Mouse (Mus musculus): ENCODE measurements at regions not wholly inside any gene's neighbourhood (a gene's known extent, or its start where the extent isn't known, plus 50 kb on each side); places are given as distances from the start of the nearest gene placed in this dataset.

- Histone ChIP-seq H3K27me3 (peaks cover 10% of the 10 kb centered on the region), H3K9ac (no peak overlapping the region), H3K4me1 (peaks cover 10% of the 10 kb centered on the region), H3K27ac (no peak overlapping the region), H3K4me3 (no peak overlapping the region), H3K9me3 (replicated peaks) (no peaks in the 10 kb centered on the region), H3K36me3 (no peaks in the 10 kb centered on the region), H3K4me2 (replicated peaks) (no peak overlapping the region)
- WGBS: 92% methylated on average over 10 of the region's 10 CpGs
- ATAC-seq (ENCODE audit: low FRiP score): no peak
Measured at GRCm38 (mm10) chr17:85780477-85780876, 92.4 kb upstream of the Six2 start.

DNA sequence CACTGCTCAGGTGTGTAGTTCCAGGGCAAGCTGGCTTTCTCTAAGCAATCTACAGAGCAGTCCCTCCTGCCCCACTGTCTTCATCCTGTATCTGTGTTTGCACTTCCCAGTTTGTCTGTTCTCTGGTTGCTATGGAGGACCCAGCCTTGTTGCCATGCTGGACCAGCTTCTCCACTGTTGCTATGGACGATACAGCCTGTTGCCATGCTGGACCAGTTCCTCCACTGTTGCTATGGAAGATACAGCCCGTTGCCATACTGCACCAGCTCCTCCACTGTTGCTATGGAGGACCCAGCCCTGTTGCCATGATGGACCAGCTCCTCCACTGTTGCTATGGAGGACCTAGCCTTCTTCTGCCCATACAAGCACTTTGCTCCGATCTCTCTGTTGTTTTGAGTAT, 88.8 kb upstream of the Six2 start:
- Histone ChIP-seq H3K9me3 (replicated peaks) (no peaks in the 10 kb centered on the region), H3K4me2 (replicated peaks) (no peak overlapping the region)
- WGBS: 61% methylated on average over 3 of the region's 3 CpGs

GRCm38 (mm10) chr17:85768341-85768740, 80.3 kb upstream of the Six2 start:
- Histone ChIP-seq H3K4me3 (no peak overlapping the region), H3K9me3 (replicated peaks) (no peaks in the 10 kb centered on the region), H3K4me2 (replicated peaks) (no peak overlapping the region), H3K36me3 (no peaks in the 10 kb centered on the region), H3K9ac (no peak overlapping the region), H3K4me1 (peaks cover 11% of the 10 kb centered on the region), H3K27ac (no peak overlapping the region), H3K27me3 (no peaks in the 10 kb centered on the region)
- WGBS: 88% methylated on average over 10 of the region's 10 CpGs
- no peak for ATAC-seq (ENCODE audit: low FRiP score)

More for the DNA sequence above, 88.8 kb upstream of the Six2 start:
- H3K27me3 ChIP-seq: peaks cover 10% of the 10 kb centered on the region
- H3K27ac ChIP-seq: no peak overlapping the region
- no peak overlapping the region for H3K9ac ChIP-seq
- no peaks in the 10 kb centered on the region for H3K36me3 ChIP-seq
- no peak for ATAC-seq (ENCODE audit: low FRiP score)
- H3K4me1 ChIP-seq: peaks cover 9% of the 10 kb centered on the region
- H3K4me3 ChIP-seq: no peak overlapping the region

DNA sequence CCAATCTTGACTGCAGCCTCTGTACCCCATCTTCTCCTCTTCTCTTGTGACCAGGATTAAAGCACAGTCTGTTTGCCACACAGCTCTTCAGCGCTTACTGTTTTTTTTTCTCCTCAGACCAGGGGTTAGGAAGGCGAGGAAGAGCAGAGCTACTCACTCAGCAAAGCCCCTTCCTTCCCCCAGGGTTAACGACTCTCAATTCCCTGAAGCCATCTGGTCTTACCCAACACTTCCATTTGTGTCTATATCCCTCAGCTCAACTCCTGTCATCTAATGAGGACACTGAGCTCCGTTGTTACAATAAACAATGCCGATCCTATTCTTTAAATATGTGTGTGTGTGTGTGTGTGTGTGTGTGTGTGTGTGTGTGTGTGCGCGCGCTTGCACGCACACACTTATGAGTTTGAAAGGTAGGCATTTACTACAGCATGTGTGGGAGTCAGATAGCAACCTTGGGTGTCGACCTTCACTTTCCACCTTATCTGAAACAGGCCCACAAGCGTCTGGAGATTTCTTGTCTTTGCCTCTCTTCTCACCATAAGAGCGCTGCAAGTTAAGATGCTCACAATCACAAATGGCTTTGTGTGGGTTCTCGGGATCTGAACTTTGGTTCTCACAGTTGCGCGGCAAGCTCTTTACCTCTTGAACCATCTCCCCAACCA, 79.3 kb upstream of the Six2 start:
- Histone ChIP-seq H3K36me3 (no peaks in the 10 kb centered on the region), H3K4me2 (replicated peaks) (no peak overlapping the region), H3K9ac (no peak overlapping the region), H3K27me3 (no peaks in the 10 kb centered on the region), H3K4me1 (peaks cover 11% of the 10 kb centered on the region), H3K4me3 (no peak overlapping the region), H3K27ac (no peak overlapping the region), H3K9me3 (replicated peaks) (peaks cover 9% of the 10 kb centered on the region; the same call in 1 of the 2 replicates)
- 78% methylated on average over 15 of the region's 15 CpGs for WGBS
- ATAC-seq (ENCODE audit: low FRiP score): no peak

GRCm38 (mm10) chr17:85766556-85766955, 78.5 kb upstream of the Six2 start:
- no peak for ATAC-seq (ENCODE audit: low FRiP score)
- no peak overlapping the region for H3K9ac ChIP-seq
- WGBS: 9% methylated on average over 5 of the region's 5 CpGs
- H3K36me3 ChIP-seq: no peaks in the 10 kb centered on the region
- H3K4me1 ChIP-seq: peaks cover 11% of the 10 kb centered on the region
- no peaks in the 10 kb centered on the region for H3K27me3 ChIP-seq
- no peak overlapping the region for H3K27ac ChIP-seq
- no peak overlapping the region for H3K4me3 ChIP-seq
- no peak overlapping the region for H3K4me2 ChIP-seq (replicated peaks)
- peaks cover 14% of the 10 kb centered on the region; the same call in 1 of the 2 replicates for H3K9me3 ChIP-seq (replicated peaks)

DNA sequence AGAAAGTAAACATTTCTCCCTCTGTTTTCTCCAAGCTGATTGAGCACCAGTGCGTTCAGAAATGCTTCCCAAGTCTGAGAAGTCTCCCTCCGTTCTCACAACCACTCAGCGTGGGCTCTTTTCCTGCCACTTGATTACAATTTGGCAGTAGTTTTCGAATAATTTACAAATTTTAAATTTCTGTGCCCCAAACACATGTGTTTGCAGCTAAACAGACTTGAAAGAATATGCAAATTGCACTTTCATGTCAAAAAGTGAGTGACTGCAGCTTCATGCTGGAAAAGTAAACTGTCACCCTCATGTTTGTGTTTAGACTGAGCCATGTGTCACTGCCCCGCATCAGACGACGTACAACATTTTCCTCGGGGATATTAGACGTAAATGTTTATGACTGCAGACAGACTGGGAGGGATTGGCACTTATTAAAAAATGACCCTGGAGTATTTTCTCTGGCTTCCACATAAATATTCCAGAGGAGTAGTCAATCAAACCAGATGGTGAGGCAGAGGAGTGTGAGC, 70.6 kb upstream of the Six2 start:
- peaks cover 16% of the 10 kb centered on the region; the same call in 1 of the 2 replicates for H3K9me3 ChIP-seq (replicated peaks)
- no peaks in the 10 kb centered on the region for H3K27me3 ChIP-seq
- H3K9ac ChIP-seq: no peak overlapping the region
- H3K4me2 ChIP-seq (replicated peaks): no peak overlapping the region
- no peaks in the 10 kb centered on the region for H3K4me1 ChIP-seq
- no peak overlapping the region for H3K27ac ChIP-seq
- no peak overlapping the region for H3K4me3 ChIP-seq
- ATAC-seq (ENCODE audit: low FRiP score): no peak
- no peaks in the 10 kb centered on the region for H3K36me3 ChIP-seq
- WGBS: 52% methylated on average over 9 of the region's 9 CpGs

- Histone ChIP-seq H3K9ac (no peak overlapping the region), H3K9me3 (replicated peaks) (peaks cover 14% of the 10 kb centered on the region), H3K4me3 (no peak overlapping the region), H3K27ac (no peak overlapping the region), H3K4me2 (replicated peaks) (no peak overlapping the region), H3K4me1 (no peaks in the 10 kb centered on the region), H3K27me3 (peaks cover 4% of the 10 kb centered on the region; the same call in 1 of the 2 replicates), H3K36me3 (no peaks in the 10 kb centered on the region)
- 88% methylated on average over 1 of the region's 1 CpGs for WGBS
- no peak for ATAC-seq (ENCODE audit: low FRiP score)
Measured at GRCm38 (mm10) chr17:85757647-85758046, 69.6 kb upstream of the Six2 start.

- Histone ChIP-seq H3K4me3 (no peak overlapping the region), H3K36me3 (no peaks in the 10 kb centered on the region), H3K4me2 (replicated peaks) (no peak overlapping the region), H3K9me3 (replicated peaks) (peaks cover 4% of the 10 kb centered on the region; the same call in 1 of the 2 replicates), H3K9ac (no peak overlapping the region), H3K27ac (no peak overlapping the region), H3K27me3 (peaks cover 8% of the 10 kb centered on the region), H3K4me1 (no peaks in the 10 kb centered on the region)
- WGBS: 73% methylated on average over 2 of the region's 2 CpGs
- ATAC-seq (ENCODE audit: low FRiP score): no peak
Measured at GRCm38 (mm10) chr17:85755557-85755956, 67.5 kb upstream of the Six2 start.

GRCm38 (mm10) chr17:85748649-85749081, 60.6 kb upstream of the Six2 start:
- ATAC-seq (ENCODE audit: low FRiP score): peak; percentile 94
- Histone ChIP-seq H3K27ac (peak overlapping the region; percentile 36), H3K9ac (no peak overlapping the region)

DNA sequence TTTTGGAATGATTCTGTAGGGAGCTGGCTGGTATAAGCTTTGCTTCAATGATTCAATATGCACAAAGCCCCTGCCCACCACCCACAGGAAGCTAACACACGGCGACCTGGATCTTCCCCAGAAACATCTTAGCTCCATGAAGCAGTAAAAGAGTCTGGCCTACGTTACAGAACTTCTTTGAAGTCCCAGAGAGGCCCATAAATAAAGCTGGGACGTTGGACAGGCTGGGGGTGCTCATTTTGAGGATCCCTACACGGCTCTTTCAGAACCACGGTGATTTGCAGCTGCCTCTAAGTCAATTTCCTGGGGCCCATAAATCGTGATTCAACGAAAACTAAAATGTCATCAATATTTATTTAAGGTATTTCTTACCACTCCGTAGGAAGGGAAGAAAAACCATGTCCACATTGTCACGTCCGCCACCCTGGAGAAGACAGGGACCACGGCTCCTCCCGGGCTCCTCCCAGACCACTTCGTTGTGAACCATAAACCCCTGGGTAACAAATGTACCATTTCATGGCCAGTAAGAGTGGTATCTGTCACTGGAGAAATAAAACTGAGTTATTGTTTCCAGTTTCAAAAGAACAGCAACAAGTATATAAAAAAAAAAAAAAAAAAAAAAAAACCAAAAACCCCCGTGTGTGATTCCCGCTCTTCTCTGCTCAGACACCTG, 60.0 kb upstream of the Six2 start:
- H3K9me3 ChIP-seq (replicated peaks): no peaks in the 10 kb centered on the region
- H3K9ac ChIP-seq: no peak overlapping the region
- WGBS: 54% methylated on average over 16 of the region's 16 CpGs
- no peak overlapping the region for H3K27ac ChIP-seq
- peak; percentile 30; the same call in 1 of the 2 replicates for ATAC-seq (ENCODE audit: low FRiP score)
- no peak overlapping the region for H3K4me3 ChIP-seq
- peaks cover 19% of the 10 kb centered on the region for H3K4me1 ChIP-seq
- H3K27me3 ChIP-seq: peaks cover 17% of the 10 kb centered on the region; the same call in 1 of the 2 replicates
- no peaks in the 10 kb centered on the region for H3K36me3 ChIP-seq
- peak overlapping the region; percentile 45 for H3K4me2 ChIP-seq (replicated peaks)

More at GRCm38 (mm10) chr17:85748649-85749081, 60.6 kb upstream of the Six2 start:
- Histone ChIP-seq H3K4me3 (no peak overlapping the region), H3K4me2 (replicated peaks) (peak overlapping the region; percentile 45), H3K36me3 (no peaks in the 10 kb centered on the region), H3K27me3 (peaks cover 22% of the 10 kb centered on the region), H3K9me3 (replicated peaks) (peaks cover 4% of the 10 kb centered on the region; the same call in 1 of the 2 replicates), H3K4me1 (peaks cover 19% of the 10 kb centered on the region)
- 7% methylated on average over 10 of the region's 10 CpGs for WGBS
